Mouse (Mus musculus): ENCODE results near the gene Wrnip1.

Gene Wrnip1

DNA sequence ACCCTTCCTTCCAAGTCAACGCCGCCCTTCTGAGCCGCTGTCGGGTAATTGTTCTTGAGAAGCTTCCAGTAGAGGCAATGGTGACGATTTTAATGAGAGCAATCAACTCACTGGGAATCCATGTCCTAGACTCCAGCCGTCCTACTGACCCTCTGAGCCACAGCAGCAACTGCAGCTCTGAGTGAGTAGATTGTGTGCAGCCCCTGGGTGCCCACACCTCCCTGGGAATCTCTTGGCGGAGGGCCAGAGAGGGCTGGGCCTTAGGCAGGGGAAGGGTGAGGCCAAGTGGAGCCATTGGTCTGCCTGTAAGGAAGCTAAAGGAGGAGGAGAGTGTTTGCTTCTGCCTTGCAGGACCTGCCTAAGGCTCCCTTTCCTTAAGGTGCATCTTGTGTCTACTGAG lies 5.0 kb downstream of the Wrnip1 start:
- no peak for DNase-seq (ENCODE audit: extremely low spot score, low read depth, low spot score)

DNA sequence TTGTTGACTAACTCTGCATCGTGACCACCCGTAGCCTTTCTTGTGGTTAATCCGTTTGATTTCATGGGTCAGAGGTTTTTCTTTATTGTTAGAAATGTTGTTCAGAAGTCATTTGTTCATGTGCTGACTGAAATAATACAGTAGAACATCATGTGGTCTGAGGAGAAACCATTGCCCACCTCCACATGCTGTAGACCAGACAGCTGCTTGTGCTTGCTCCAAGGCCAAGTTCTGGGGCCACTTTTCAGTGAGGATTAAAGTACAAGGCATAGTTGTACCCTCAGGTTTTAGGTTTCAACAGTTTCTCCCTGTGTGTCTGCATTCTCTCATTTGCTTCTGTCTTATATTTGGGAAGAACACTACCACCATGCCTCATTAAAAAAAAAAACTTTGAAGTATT lies 5.8 kb downstream of the Wrnip1 start:
- no peak for DNase-seq (ENCODE audit: extremely low spot score, low read depth, low spot score)

DNA sequence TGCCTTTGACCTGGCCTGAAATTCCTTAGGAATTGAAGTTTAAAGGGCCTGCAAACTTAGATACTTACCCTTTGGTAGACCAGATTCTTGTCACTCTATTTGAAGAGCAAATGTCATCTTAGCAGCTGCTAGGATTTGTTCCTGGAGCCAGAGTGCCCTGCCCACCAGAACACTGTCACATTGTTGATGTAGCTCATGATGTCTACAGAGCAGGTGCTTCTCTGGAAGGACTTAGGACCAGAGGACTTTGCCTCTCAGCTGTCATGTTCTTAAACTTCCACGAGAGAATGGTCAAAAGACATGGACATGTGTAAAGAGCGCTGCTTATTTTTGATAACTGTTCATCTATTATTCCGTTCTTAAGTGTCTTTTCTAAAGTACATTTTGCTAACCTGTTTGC lies 17.4 kb downstream of the Wrnip1 start:
- no peak for DNase-seq (ENCODE audit: extremely low spot score, low read depth, low spot score)

DNA sequence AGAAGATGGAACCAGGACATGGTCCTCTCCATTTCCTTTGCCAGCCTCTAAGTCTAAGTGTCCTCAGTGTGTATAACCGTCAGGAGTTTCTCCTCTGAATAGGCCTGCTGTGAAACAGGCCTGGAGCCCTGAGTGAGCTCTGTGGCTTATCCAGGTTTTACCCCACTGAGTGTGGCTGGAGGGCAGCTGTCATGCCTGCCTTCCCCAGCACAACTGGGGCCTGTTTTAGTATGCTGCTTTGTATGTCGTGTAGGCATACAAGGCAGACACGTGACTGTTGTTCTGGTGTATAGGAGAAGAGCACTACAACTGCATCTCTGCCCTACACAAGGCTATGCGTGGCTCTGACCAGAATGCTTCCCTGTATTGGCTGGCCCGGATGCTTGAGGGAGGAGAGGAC lies 18.1 kb downstream of the Wrnip1 start:
- no peak for DNase-seq (ENCODE audit: extremely low spot score, low read depth, low spot score)

DNA sequence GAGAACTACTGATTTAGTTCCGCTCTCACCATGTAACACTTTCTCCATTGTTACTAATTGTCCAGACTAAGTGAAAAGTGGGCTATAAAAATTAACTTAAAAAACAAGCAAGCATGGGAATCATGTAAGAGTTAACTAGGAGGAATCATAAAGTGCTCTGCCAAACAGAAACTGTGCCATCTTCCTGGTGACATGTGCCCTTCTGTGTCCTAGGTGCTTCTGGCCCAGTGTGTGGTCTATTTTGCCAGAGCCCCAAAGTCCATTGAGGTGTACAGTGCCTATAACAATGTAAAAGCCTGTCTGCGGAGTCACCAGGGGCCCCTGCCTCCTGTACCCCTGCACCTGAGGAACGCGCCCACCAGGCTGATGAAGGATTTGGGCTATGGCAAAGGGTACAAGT lies 19.8 kb downstream of the Wrnip1 start:
- no peak for DNase-seq (ENCODE audit: extremely low spot score, low read depth, low spot score)

DNA sequence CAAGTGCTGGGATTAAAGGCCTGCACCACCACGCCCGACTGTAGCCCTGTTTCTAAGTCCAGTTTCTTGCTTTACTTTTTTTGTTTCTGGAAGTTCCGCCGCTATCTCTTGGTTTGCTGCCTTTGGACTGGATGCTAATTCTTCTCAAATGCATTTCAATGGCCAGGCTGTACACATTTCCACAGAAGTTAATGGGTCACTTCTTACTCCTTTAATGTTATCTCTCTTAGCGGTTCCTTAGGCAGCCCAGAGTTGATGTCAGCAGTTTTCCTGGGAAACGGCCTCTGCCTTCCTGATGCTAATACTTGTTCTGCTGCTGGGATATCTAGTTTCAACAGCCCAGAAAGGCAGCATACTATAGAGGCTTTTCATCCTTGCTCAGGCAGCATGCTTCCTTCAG lies 21.3 kb downstream of the Wrnip1 start:
- DNase-seq (ENCODE audit: extremely low spot score, low read depth, low spot score): no peak

DNA sequence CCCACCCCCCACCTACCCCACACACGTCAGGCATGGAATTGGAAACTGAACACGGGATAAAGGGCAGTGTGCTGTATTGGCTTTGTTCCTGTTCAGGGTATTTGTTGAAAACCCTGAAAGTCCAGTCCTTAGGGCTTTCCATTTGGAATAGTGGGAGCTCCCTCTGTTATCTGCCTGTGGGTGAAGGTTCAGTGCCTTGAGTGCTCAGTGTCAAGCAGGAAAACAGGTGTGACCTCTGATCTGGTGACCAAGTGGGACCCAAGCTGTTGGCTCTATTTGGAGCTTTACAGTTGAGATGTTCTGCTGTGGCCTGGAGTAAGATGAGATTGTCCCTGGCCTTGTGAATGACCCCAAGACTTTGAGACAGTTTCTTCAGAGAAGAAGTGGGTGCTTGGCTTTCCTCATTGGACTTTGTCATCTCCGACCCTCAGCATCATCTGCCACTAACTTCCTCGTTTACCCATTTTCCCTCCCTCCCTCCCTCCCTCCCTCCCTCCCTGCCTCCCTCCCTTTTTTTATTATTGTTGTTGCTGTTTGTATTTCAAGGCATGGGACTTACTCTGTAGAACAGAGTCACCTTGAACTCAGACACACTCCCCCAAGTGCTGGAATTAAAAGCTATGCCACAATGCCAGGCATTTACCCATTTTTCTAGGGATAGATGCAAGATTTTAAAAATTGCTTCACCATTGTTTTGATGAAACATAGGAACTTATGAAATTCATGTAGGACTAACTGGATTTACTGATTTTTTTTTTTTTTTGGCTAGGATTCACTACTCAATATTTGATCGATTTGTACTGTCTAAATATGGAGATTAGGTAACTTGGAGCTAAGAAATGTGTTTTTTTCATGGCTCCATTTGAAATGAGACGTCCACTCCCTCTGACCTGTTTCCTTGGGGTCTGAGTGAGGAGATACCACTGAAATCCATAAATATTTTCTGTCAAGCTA lies 22.8 kb downstream of the Wrnip1 start:
- no peak for DNase-seq (ENCODE audit: extremely low spot score, low read depth, low spot score)

DNA sequence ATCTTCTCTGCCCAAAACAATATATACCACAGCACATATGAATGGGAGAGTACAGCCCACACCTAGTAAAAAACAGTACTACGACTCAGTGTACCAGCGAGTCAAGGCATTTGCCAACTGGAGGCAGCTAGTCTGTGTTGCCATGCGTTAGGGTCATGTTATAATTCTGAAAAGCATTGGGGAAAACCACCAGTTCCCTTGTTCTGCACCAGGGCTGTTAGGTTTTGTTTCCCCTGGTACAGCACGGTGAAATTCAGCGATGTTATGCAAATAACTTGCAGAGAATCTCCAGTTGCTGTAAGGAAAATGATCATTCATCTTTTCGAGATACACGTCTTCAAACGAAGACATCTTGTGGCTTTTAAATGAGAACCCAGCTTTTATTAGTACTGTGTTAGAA lies 23.7 kb downstream of the Wrnip1 start:
- DNase-seq (ENCODE audit: extremely low spot score, low read depth, low spot score): no peak

DNA sequence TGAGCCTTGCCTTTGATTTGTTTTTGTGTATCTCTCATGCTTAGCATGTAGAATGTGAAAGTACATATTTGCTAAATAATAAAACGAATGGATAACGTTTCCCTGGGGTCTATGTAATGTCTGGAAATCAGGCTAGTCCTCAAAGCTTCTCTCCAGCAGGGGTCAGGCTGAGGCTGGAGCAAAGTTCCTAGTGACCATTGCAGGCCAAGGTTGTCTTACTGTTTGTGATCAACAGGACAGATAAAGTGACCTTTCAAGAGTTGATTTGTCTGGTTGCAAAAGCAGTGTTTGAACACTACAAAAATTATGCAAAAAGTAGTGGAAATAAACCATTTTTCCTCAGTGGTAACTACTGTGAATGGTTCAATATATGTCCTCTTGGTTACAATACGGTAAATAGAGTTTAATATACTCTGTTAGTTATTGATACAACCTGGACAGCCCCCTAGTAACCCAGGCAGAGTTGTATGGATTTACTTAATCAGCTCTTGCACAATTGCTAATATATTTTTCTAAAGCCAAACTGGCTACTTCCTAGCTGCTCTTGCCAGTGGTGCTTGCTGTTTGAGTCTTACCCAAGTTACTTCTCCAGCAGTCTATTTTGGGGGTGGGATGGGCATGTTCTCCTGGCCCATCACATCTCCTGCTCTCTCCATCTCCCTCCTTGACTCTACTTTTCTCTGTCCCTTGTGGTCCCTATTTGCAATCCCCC lies 25.4 kb downstream of the Wrnip1 start:
- DNase-seq (ENCODE audit: extremely low spot score, low read depth, low spot score): no peak

DNA sequence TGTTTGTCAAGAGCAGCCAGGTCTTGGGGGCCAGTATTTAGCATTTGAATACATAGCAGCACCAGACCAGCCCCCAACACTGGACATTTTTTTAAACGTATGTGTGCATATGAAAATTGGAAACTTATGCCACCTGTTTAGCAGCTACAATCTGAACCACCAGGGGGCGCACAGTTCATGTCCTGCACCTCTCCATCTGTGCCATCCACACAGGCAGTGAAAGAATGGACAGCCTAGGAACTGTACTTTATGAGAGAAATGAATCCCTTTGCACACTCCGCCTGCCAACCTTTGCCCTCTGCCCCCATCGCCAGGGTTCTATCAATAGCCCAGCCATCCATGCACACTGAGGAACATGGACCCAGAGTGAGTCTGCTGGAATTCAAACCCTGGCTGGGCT lies 26.1 kb downstream of the Wrnip1 start:
- no peak for DNase-seq (ENCODE audit: extremely low spot score, low read depth, low spot score)

DNA sequence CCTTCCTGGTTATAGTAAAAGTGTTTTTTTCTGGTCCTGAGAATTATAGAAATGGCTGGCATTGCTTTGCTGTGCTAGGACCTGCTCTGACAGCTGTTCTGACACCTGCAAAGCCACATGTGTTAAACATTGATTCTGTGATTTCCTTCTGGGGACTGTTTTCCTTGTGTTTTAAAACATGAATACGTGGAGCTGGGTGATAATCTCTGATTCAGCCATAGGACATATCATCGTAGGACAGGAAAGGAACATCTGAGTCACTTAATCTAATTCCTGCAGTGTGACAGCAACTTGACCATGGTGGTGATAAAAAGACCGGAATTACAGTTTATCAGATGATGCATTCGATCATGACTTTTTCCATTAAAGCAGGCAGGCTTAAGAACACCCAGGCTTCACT lies 27.0 kb downstream of the Wrnip1 start:
- no peak for DNase-seq (ENCODE audit: extremely low spot score, low read depth, low spot score)

DNA sequence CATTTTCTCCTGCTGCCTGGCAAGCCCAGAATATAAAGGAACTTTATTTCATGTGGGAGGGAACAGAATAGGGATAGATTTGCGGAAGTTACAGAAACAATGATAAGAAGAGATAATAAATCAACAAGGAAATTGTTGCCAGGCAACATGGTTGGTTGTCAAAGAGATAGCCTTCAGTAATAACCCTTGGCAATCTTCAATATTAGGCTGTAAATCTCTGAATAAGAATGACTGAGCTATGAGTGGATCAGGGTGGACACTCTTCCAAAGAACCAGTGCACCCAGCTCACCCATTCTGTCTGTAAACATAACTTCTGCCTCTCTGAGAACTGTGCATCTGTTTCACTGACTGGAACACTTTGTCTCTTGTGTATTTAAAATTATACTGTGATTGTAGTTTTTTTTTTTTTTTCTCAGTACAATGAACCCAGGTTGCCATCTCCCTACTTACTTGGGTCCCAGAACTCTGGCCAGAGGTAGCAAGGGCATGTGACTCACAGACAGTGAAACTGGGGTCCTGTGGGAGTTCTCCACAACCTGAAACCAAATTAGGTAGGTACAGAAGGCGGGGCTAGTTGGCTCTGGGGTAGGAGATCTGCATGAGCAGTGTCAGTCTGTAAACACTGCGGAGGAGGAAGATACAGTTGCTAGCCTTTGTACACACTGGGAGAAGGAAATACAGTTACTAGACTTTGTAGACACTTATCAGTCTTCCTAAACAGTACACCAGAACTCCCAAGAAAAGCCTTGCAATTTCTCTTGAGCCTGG lies 29.9 kb downstream of the Wrnip1 start:
- no peak for DNase-seq (ENCODE audit: extremely low spot score, low read depth, low spot score)

DNA sequence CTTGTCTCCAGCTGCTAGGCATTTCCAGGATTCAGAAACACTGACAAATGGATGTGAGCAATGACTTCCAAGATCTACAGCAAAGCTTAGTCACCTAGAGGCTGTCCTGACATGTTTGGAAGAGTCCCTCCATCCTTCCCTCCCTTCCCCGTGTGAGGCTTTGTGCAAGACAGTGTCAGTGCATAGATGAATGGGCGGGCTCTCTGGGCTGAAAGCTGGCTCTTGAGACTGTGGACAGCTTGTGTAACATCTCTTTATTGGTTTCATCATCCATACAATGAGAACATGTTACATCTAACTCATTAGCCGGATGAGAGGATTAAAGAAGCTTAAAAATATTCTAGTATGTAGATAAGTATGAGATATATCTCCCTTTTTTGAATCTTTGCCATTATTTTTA lies 30.9 kb downstream of the Wrnip1 start:
- DNase-seq (ENCODE audit: extremely low spot score, low read depth, low spot score): no peak

DNA sequence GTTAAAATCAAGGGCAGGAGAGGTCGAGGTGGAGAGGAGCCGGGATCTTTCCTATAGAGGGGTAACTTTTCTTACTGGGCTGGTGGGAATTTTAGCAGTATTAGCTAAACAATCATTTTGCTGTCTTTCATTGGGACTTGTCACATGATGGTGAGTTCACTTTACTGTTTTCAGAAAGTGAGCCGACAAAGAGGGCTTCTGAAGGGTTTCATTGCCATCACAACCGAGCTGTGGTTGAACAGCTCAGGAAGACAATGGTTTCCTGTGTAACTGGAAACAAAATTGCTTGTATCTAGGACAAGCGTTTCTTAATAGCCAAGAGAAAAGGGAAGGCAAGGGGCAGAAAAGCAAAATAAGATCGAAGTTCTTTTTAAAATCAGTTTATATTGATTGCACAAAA lies 31.4 kb downstream of the Wrnip1 start:
- DNase-seq (ENCODE audit: extremely low spot score, low read depth, low spot score): no peak

DNA sequence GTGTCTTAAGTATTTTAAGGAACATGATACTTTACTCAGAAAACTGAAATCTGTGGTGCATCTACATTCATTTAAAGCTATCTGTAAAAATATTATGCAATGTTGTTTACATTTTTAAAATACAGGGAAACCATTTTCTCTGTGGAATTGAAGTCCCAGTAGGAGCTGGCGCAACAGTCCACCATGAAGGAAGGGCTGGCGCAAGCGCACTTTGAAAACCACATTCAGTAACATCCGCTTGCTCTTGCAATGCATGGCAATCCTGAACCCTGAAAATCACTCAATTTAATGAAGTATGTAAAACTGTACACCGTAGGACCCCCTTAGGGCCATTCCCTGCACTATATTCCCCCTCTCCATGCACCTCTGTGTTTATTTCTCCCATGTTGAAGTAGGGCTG lies 32.7 kb downstream of the Wrnip1 start:
- no peak for DNase-seq (ENCODE audit: extremely low spot score, low read depth, low spot score)

DNA sequence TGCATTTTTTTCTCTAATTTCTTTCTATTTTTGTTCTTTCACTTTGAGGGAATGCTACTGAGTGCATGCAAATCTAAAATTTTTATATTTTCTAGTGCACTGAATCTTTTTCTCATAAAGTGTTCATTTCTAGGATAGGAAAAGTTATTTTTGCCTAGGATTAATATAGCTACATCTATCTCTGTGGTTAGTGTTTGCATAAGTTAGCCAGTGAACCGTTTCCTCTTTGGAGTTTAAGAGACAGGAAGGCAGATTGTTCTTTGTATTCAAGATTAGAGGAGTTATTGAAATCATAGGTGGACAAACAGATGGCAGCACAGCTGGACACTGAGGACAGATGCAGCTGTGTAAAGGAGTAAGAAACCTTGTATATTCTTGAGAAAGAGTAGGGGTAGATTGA lies 37.5 kb downstream of the Wrnip1 start:
- DNase-seq (ENCODE audit: extremely low spot score, low read depth, low spot score): no peak

DNA sequence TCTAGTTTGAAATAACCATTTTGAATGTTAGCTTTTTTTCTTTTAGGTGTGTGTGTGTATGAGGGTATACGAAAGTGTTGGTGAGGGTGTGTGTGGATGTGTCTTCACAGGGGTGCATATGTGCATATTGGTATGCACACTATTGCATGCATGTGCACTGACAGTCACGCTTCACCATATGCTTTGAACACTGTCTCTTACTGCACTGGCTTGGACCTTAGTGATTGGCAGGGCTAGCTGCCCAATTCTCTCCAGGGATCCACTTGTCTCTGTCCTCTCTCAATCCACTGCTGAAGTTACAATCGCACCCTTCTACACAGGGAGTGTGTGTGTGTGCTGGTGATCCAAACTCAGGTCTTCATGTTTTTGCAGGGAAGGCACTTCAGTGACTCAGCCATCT lies 39.5 kb downstream of the Wrnip1 start:
- DNase-seq (ENCODE audit: extremely low spot score, low read depth, low spot score): no peak

DNA sequence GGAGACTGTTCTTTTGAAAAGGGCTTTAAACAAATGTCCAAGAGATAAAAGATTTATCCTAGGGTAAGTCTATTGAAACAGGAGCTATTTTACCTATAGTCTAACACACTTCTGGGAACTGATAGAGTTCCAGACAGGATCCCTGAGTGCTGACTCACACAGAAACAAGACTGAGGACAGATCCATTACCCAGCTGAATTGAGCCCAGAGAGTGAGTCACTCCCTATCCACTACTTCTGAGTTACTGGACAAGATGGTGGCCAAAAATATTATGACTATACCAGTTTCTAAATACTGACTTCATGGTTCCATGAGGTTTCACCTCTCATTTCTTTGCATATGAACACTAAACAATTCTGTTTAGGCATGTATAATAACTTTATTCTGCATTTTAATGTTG lies 44.4 kb downstream of the Wrnip1 start:
- DNase-seq (ENCODE audit: extremely low spot score, low read depth, low spot score): no peak

DNA sequence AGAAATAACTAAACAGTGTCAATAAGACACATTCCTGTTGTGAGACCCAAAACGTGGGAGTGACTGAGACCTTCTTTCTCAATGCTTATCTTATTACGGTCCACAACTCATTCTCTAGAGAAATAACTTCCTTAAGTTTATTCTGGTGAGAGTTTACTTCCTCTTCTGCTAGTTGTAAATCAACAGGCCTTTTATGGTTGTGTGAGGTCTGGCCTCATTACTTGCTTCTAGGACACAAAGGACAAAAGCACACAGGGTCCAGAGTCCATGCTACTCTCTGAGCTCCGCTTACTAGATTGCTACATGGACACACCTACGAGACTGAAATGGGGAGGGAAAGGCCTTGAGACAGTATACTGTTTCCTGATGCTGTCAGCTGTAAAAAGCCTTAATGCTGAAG lies 47.3 kb downstream of the Wrnip1 start:
- DNase-seq (ENCODE audit: extremely low spot score, low read depth, low spot score): no peak

DNA sequence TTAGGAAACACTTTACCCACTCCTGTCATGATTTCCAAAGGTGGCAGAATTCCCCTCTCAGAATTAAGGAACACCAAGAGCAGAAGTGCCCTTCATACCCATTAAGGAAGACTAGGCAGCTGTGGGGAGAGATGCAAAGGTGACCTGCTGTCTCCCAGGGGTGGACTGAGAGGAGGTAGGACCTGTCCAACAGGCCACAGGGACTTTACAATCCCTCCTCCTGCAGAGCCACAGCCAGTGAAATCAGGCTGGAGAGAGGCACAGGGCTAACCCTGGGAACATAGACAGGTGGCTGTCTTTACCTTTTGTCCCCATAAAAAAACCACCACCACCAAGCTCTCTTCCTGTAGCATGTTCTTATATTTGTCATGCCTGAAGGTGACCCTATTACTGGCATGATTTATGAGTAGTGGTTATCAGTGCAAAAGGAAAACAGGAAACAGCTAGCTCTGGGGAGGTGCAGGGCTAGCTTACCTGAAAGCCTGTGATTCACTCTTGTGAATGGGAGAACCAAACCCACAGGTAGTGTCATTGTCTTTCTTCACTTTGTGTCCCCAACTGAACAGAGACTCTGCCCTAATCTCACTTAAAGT lies 47.8 kb downstream of the Wrnip1 start:
- DNase-seq (ENCODE audit: extremely low spot score, low read depth, low spot score): no peak

DNA sequence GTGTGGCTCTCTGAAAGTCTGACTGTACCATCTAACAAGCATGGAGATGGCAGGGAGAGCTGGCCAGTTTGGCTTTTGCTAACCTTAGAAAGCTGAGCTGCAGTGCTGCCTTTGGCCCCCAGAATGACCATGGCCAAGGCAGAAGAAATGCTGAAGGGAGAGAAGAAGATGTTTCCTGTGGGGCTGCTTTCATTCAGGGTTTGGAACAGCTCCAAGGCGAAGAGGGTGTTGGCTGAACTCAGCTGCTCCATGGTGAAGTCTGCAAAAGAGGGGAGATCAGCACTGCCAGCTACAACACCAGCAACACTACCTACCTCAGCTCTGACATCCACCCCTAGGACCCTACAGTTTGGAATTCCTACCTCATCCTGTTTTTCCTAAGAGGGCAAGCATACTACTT lies 48.3 kb downstream of the Wrnip1 start:
- no peak for DNase-seq (ENCODE audit: extremely low spot score, low read depth, low spot score)
